Mouse (Mus musculus): Measurements from ENCODE around the gene Wdr5. TPM values are rescaled to one million over a fixed set of nuclear protein-coding genes. Genes with fewer than 3 reads are reported as not detected.

The Wdr5 gene
- polyA plus RNA-seq, 1 experiment from 2014 or later, result 77.6 TPM

DNA sequence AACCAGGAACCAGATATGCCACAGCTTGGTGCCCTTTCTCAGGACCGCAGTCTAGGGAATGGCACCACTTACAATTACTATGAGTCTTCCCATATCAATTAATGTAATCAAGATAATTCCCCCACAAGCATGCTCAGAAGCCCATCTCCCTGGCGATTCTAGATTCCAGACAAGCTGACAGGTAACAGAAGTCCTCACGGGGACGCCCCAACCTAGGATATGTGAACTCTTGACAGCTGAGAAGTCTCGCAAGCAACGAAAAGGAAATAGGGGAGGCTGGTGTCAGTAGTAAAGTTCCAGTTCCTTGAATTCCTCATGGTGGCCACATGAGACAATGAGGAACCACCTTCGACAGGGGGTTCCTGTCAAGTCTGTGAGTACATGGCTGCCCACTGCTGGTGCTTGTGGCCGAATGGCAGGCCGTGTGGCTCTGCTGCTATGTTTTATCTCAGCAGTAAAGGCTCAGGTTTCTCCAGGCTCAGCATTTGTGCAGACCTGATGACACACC, 48.7 kb downstream of the Wdr5 start:
- Histone ChIP-seq H3K27me3 (ENCODE audit: control insufficient read depth, insufficient read depth, low read length) (no peaks in the 10 kb centered on the region), H3K9me3 (ENCODE audit: control insufficient read depth, low read length) (no peaks in the 10 kb centered on the region), H3K36me3 (ENCODE audit: control insufficient read depth, insufficient read depth, low read length) (no peaks in the 10 kb centered on the region), H3K4me1 (ENCODE audit: control insufficient read depth, insufficient read depth, low read length) (peaks cover 6% of the 10 kb centered on the region; the same call in 1 of the 2 replicates), H3K4me3 (ENCODE audit: low read depth, low read length) (no peak overlapping the region), H3K4me2 (ENCODE audit: low read depth, severe bottlenecking) (no peak overlapping the region), H3K9ac (ENCODE audit: low read length) (no peak overlapping the region), H3K27ac (replicated peaks; ENCODE audit: low read depth, low read length) (no peak overlapping the region)
- DNase-seq (ENCODE audit: low spot score) (no peak), ATAC-seq (ENCODE audit: insufficient number of reproducible peaks, low FRiP score, low TSS enrichment, low read depth) (no peak)
- WGBS, result 77% methylated on average over 9 of the region's 9 CpGs

DNA sequence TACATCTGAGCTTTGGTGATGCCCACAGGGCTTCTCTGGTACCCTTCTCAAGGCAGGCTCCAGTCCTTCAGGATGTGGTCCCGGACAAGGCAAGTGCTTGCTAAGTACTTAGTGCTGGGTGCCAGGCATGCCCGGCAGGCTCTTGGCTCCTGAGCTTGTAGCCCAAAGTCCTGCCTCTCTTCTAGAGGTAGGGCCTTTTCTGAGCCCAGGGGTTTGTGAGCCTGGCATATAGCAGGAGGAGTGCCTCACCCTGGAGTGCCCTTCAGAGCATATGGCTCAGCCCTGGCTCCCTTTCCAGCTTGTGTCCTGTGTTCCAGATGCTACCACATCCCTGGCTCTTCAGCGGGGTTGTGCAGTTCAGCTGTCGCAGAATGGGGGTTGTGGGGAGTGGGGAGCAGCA, 49.7 kb downstream of the Wdr5 start:
- DNase-seq (ENCODE audit: low spot score) (no peak), ATAC-seq (ENCODE audit: insufficient number of reproducible peaks, low FRiP score, low TSS enrichment, low read depth) (no peak)
- H3K36me3 ChIP-seq (ENCODE audit: control insufficient read depth, insufficient read depth, low read length), result no peaks in the 10 kb centered on the region
- WGBS, result 89% methylated on average over 4 of the region's 4 CpGs
- peaks cover 6% of the 10 kb centered on the region; the same call in 1 of the 2 replicates for H3K4me1 ChIP-seq (ENCODE audit: control insufficient read depth, insufficient read depth, low read length)
- no peak overlapping the region for H3K27ac ChIP-seq (replicated peaks; ENCODE audit: low read depth, low read length)
- no peak overlapping the region for H3K4me3 ChIP-seq (ENCODE audit: low read depth, low read length)
- no peaks in the 10 kb centered on the region for H3K27me3 ChIP-seq (ENCODE audit: control insufficient read depth, insufficient read depth, low read length)
- H3K4me2 ChIP-seq (ENCODE audit: low read depth, severe bottlenecking), result no peak overlapping the region
- H3K9ac ChIP-seq (ENCODE audit: low read length), result no peak overlapping the region
- H3K9me3 ChIP-seq (ENCODE audit: control insufficient read depth, low read length), result no peaks in the 10 kb centered on the region

DNA sequence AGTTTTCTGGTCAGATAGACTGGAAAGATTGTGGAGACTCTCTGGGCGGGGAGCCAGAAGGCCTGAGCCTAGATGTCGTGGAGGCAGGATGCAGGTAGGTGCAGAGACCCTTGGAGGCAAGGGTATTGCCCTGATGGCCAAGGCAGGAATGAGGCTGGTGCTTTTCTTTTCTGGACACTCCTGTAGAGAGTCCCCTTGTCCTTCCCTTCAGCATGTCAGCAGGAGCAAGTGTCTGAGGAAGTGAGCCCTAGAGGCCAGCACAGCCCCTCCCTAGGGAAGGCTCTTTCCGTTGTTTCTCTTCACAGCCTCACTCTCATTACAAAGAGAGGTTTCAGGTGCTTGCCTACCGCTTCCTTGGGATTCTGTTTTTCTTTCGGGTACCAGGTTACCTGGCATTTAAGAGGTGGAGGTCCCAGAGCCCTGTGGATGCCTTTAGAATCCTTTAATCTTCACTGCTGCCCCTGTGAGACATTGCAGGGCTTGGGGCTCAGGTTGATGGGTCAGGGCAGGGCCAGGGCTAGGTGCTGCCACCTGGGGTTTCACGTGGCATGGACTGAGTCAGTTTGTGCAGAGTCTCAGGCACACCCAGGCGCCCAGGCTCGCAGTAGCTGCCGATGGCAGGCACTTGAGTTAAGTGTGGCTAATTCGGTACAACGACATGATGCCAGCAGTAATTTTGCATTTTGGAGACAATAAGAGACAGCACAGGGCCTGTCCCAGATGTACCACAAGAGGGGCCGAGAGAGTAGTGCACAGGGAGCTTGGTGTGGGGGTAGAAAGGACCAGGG, 50.6 kb downstream of the Wdr5 start:
- H3K36me3 ChIP-seq (ENCODE audit: control insufficient read depth, insufficient read depth, low read length), result no peaks in the 10 kb centered on the region
- H3K4me3 ChIP-seq (ENCODE audit: low read depth, low read length), result no peak overlapping the region
- 68% methylated on average over 12 of the region's 12 CpGs for WGBS
- no peak overlapping the region for H3K9ac ChIP-seq (ENCODE audit: low read length)
- H3K9me3 ChIP-seq (ENCODE audit: control insufficient read depth, low read length), result no peaks in the 10 kb centered on the region
- H3K27ac ChIP-seq (replicated peaks; ENCODE audit: low read depth, low read length), result no peak overlapping the region
- DNase-seq (ENCODE audit: low spot score) (no peak), ATAC-seq (ENCODE audit: insufficient number of reproducible peaks, low FRiP score, low TSS enrichment, low read depth) (no peak)
- peaks cover 6% of the 10 kb centered on the region; the same call in 1 of the 2 replicates for H3K4me1 ChIP-seq (ENCODE audit: control insufficient read depth, insufficient read depth, low read length)
- H3K4me2 ChIP-seq (ENCODE audit: low read depth, severe bottlenecking), result no peak overlapping the region
- H3K27me3 ChIP-seq (ENCODE audit: control insufficient read depth, insufficient read depth, low read length), result no peaks in the 10 kb centered on the region

DNA sequence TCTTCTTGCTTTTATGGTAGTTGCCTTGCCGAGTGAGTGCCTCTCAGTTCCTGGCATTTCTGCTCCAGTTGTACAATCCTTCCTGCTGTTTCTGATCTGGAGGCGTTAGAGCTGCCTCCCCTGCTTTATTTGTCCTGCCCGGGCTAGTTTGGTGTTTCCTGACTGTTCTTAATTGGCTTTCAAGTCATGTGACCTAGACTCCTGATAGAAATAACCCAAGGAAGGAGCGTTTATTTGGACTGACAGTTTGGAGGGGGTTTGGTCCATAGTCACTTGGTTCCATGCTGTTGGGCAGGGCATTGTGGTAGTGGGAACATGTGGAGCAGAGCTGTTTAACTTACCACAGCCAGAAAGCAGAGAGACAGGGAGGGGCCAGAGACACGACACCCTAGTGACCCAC, 55.9 kb downstream of the Wdr5 start:
- 52% methylated on average over 5 of the region's 5 CpGs for WGBS
- H3K4me3 ChIP-seq (ENCODE audit: low read depth, low read length), result no peak overlapping the region
- DNase-seq (ENCODE audit: low spot score) (no peak), ATAC-seq (ENCODE audit: insufficient number of reproducible peaks, low FRiP score, low TSS enrichment, low read depth) (no peak)
- H3K36me3 ChIP-seq (ENCODE audit: control insufficient read depth, insufficient read depth, low read length), result no peaks in the 10 kb centered on the region
- no peak overlapping the region for H3K9ac ChIP-seq (ENCODE audit: low read length)
- H3K27me3 ChIP-seq (ENCODE audit: control insufficient read depth, insufficient read depth, low read length), result no peaks in the 10 kb centered on the region
- H3K9me3 ChIP-seq (ENCODE audit: control insufficient read depth, low read length), result no peaks in the 10 kb centered on the region
- H3K4me2 ChIP-seq (ENCODE audit: low read depth, severe bottlenecking), result no peak overlapping the region
- no peak overlapping the region for H3K27ac ChIP-seq (replicated peaks; ENCODE audit: low read depth, low read length)
- peaks cover 9% of the 10 kb centered on the region; the same call in 1 of the 2 replicates for H3K4me1 ChIP-seq (ENCODE audit: control insufficient read depth, insufficient read depth, low read length)

DNA sequence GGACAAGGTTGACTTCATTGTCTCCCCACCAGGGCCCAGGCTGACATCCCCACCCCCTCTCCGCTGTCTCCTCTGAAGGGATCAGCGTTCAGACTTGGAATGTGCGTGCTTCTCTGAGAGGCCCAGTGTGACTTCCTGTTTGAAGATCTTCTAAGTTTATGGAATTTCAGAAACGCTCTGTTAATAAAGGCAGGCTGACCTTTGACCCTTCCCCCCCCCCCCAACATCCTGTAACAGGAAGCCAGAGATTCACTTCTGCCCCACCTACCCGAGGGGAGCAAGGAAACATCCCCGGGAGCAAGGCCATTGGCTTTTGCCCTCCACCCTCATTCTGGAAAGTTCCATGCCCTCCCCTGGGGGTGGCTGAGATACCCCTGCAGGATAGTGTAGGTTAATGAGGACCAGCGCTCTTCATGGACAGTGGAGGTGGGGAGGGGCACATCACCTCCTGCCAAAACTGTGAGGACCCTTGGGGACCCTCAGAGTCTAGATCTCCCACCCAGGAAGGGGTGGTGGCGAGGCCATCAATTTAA, 57.4 kb downstream of the Wdr5 start:
- H3K9me3 ChIP-seq (ENCODE audit: control insufficient read depth, low read length), result no peaks in the 10 kb centered on the region
- DNase-seq (ENCODE audit: low spot score) (no peak), ATAC-seq (ENCODE audit: insufficient number of reproducible peaks, low FRiP score, low TSS enrichment, low read depth) (no peak)
- 39% methylated on average over 8 of the region's 8 CpGs for WGBS
- no peak overlapping the region for H3K9ac ChIP-seq (ENCODE audit: low read length)
- H3K27me3 ChIP-seq (ENCODE audit: control insufficient read depth, insufficient read depth, low read length), result no peaks in the 10 kb centered on the region
- no peaks in the 10 kb centered on the region for H3K36me3 ChIP-seq (ENCODE audit: control insufficient read depth, insufficient read depth, low read length)
- H3K27ac ChIP-seq (replicated peaks; ENCODE audit: low read depth, low read length), result no peak overlapping the region
- H3K4me2 ChIP-seq (ENCODE audit: low read depth, severe bottlenecking), result no peak overlapping the region
- peaks cover 9% of the 10 kb centered on the region; the same call in 1 of the 2 replicates for H3K4me1 ChIP-seq (ENCODE audit: control insufficient read depth, insufficient read depth, low read length)
- H3K4me3 ChIP-seq (ENCODE audit: low read depth, low read length), result no peak overlapping the region

DNA sequence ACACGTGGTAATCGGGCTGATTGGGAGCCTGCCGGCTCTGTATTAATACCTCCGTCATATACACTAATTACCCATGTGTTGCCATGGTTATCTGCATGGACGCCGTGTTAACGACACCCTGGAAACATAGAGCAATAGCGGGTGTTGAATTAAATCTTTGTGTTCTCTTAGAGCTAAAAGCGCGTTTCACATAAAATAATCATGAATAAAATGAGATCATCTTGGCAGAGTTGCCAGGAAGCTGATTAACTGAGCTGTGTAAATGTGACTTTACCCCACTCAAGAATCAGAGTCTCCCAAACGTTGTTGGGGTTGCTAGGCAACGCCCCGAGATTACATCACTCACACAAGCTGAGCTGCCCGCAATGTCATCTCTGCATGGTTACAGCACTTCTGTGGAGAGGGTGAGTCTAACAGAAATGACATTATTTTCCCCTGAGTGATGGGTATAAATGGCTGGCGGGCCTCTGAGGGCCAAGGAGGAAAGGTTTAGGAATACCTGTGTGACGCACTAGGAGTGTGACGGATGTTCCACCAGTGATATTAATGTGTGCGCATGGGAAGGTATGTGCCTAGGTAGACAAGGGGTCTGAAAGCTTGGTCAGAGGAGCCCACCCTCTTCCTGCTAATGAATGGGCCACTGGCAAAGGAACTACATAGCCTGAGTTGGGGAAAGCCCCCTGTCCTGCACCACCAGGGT, 58.1 kb downstream of the Wdr5 start:
- H3K4me1 ChIP-seq (ENCODE audit: control insufficient read depth, insufficient read depth, low read length), result peaks cover 9% of the 10 kb centered on the region; the same call in 1 of the 2 replicates
- DNase-seq (ENCODE audit: low spot score), result peak; percentile 56
- H3K27ac ChIP-seq (replicated peaks; ENCODE audit: low read depth, low read length), result no peak overlapping the region
- H3K4me3 ChIP-seq (ENCODE audit: low read depth, low read length), result no peak overlapping the region
- H3K9me3 ChIP-seq (ENCODE audit: control insufficient read depth, low read length), result no peaks in the 10 kb centered on the region
- WGBS, result 65% methylated on average over 18 of the region's 18 CpGs
- H3K36me3 ChIP-seq (ENCODE audit: control insufficient read depth, insufficient read depth, low read length), result no peaks in the 10 kb centered on the region
- H3K9ac ChIP-seq (ENCODE audit: low read length), result no peak overlapping the region
- H3K27me3 ChIP-seq (ENCODE audit: control insufficient read depth, insufficient read depth, low read length), result no peaks in the 10 kb centered on the region
- no peak for ATAC-seq (ENCODE audit: insufficient number of reproducible peaks, low FRiP score, low TSS enrichment, low read depth)
- no peak overlapping the region for H3K4me2 ChIP-seq (ENCODE audit: low read depth, severe bottlenecking)

DNA sequence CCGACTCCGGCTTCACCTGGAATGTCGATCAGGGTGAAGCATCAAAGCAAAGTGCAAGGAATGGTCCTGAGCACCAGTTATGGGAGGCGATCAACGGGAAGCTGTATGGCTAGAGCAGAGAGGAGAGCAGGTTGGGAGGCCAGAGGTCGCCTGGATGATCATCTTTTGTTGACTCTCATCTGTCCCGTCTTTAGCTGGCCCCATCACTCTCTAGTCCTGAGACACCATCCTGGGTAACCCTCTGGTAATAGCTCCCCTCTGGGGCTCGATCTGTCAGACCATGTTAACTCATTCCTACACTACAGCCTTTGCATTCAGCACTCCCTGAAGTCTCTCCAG, 58.6 kb downstream of the Wdr5 start:
- ATAC-seq (ENCODE audit: insufficient number of reproducible peaks, low FRiP score, low TSS enrichment, low read depth) (no peak), DNase-seq (ENCODE audit: low spot score) (no peak)
- Histone ChIP-seq H3K9ac (ENCODE audit: low read length) (no peak overlapping the region), H3K4me2 (ENCODE audit: low read depth, severe bottlenecking) (no peak overlapping the region), H3K4me1 (ENCODE audit: control insufficient read depth, insufficient read depth, low read length) (peaks cover 9% of the 10 kb centered on the region; the same call in 1 of the 2 replicates), H3K36me3 (ENCODE audit: control insufficient read depth, insufficient read depth, low read length) (no peaks in the 10 kb centered on the region), H3K9me3 (ENCODE audit: control insufficient read depth, low read length) (no peaks in the 10 kb centered on the region), H3K27me3 (ENCODE audit: control insufficient read depth, insufficient read depth, low read length) (no peaks in the 10 kb centered on the region), H3K4me3 (ENCODE audit: low read depth, low read length) (no peak overlapping the region), H3K27ac (replicated peaks; ENCODE audit: low read depth, low read length) (no peak overlapping the region)
- 83% methylated on average over 8 of the region's 8 CpGs for WGBS

DNA sequence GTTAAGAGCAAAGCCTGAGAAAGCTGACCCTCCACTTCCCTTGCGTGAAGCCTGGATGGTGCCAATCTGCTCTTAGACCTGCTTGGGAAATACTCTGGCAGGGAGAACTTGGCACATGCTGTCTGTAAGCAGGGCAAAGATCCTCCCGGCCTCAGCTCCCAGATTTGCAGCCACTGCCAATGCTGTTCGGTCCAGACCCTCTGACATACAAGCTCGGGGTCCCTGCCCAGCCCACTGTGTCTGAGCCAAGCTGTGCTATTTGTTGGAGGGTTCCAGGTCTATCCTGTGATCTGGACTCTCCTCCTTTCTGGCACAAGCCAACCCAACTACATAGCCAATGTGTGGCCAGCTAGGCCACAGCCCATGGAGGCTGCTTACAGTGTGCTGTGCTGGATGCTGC, 61.5 kb downstream of the Wdr5 start:
- Histone ChIP-seq H3K36me3 (ENCODE audit: control insufficient read depth, insufficient read depth, low read length) (no peaks in the 10 kb centered on the region), H3K4me2 (ENCODE audit: low read depth, severe bottlenecking) (no peak overlapping the region), H3K27me3 (ENCODE audit: control insufficient read depth, insufficient read depth, low read length) (no peaks in the 10 kb centered on the region), H3K9ac (ENCODE audit: low read length) (no peak overlapping the region), H3K27ac (replicated peaks; ENCODE audit: low read depth, low read length) (no peak overlapping the region), H3K4me1 (ENCODE audit: control insufficient read depth, insufficient read depth, low read length) (peaks cover 9% of the 10 kb centered on the region; the same call in 1 of the 2 replicates), H3K4me3 (ENCODE audit: low read depth, low read length) (no peak overlapping the region), H3K9me3 (ENCODE audit: control insufficient read depth, low read length) (no peaks in the 10 kb centered on the region)
- DNase-seq (ENCODE audit: low spot score) (no peak), ATAC-seq (ENCODE audit: insufficient number of reproducible peaks, low FRiP score, low TSS enrichment, low read depth) (no peak)
- 86% methylated on average over 4 of the region's 4 CpGs for WGBS

Measured in limb, embryonic 11.5 days (tissue).